In genomic region chr2:116077716-116078115, GRCm38 (mm10) we compare ENCODE assay signal across 18 mouse cellular contexts. TPM values are rescaled to one million over a fixed set of nuclear protein-coding genes. Genes with fewer than 3 reads are reported as not detected.
DNase-seq lines count a peak whose midpoint lies in the region; ATAC-seq and TF ChIP-seq lines count a peak whose summit lies in the region.
"Had no signal": no experiment of that assay in that cellular context is flagged by ENCODE, and none has a peak within 500 bp of the region (broad histone marks: within the 10 kb centered on the region; RNA-seq: fewer than 3 reads in every experiment).

No protein-coding gene starts in this region.

- 0 out of 2 replicates have a peak, but pooled peaks cover under 1% of the 10 kb centered on the region for H3K27me3 ChIP-seq in heart, adult 2 months (ENCODE audit: control insufficient read depth, insufficient read depth, low read length)
- peaks cover 20% of the 10 kb centered on the region for H3K27me3 ChIP-seq in small intestine, adult 2 months (ENCODE audit: control insufficient read depth, insufficient read depth, low read length)
- peaks cover 9% of the 10 kb centered on the region for H3K27me3 ChIP-seq in hindbrain, embryonic 12.5 days
- H3K27me3 ChIP-seq: heart, embryonic 12.5 days had no signal

- no peak overlapping the region for H3K4me2 ChIP-seq in hindbrain, embryonic 12.5 days (replicated peaks)
- H3K4me2 ChIP-seq: forebrain, embryonic 12.5 days; heart, embryonic 12.5 days; hindbrain, embryonic 15.5 days had no signal

- peaks cover 7% of the 10 kb centered on the region; the same call in 1 of the 2 replicates for H3K9me3 ChIP-seq in hindbrain, embryonic 12.5 days (replicated peaks)
- H3K9me3 ChIP-seq: hindbrain, embryonic 15.5 days had no signal

- DNase-seq in adrenal gland, adult (ENCODE audit: inconsistent age in 2 of 2, low spot score in 1 of 2) = peak; percentile 63 to 87
- DNase-seq in adrenal gland, postnatal 25 days = no peak
- peak; percentile 72 for DNase-seq in heart, adult 11 months
- DNase-seq in heart, adult 2 months = no peak
- DNase-seq in ZHBTc4 (ENCODE audit: low read depth, low spot score) = peak; percentile 24
- DNase-seq: cerebellum, adult 2 months; cerebellum, postnatal 10 days; gastrocnemius, postnatal 10 days had no signal

- no peak overlapping the region for H3K4me3 ChIP-seq in heart, adult 2 months
- no peak overlapping the region for H3K4me3 ChIP-seq in small intestine, adult 2 months (ENCODE audit: low read depth, low read length)
- H3K4me3 ChIP-seq in hindbrain, embryonic 12.5 days = no peak overlapping the region
- H3K4me3 ChIP-seq: embryonic facial prominence, embryonic 10.5 days; erythroblast, embryonic 14.5 days; forebrain, embryonic 12.5 days; heart, embryonic 12.5 days; hindbrain, embryonic 10.5 days; hindbrain, embryonic 15.5 days had no signal

- no peak for ATAC-seq in hindbrain, embryonic 12.5 days (ENCODE audit: low FRiP score)
- ATAC-seq: forebrain, embryonic 16.5 days; intestine, embryonic 16.5 days had no signal

- no peak overlapping the region for H3K9ac ChIP-seq in heart, adult 2 months (ENCODE audit: low read depth, low read length)
- no peak overlapping the region for H3K9ac ChIP-seq in hindbrain, embryonic 12.5 days
- H3K9ac ChIP-seq: forebrain, embryonic 12.5 days; heart, embryonic 12.5 days; hindbrain, embryonic 15.5 days had no signal

- no peak for TF ChIP-seq EP300 in heart, adult 2 months (IDR thresholded peaks at IDR 0.05; ENCODE audit: insufficient read depth, low read depth, low read length)

- no peak for TF ChIP-seq CTCF in heart, adult 2 months (IDR thresholded peaks at IDR 0.05)
- TF ChIP-seq CTCF in small intestine, adult 2 months (IDR thresholded peaks at IDR 0.05; ENCODE audit: extremely low read depth, insufficient read length, insufficient replicate concordance, low read depth, low read length) = no peak

- H3K36me3 ChIP-seq in heart, adult 2 months (ENCODE audit: control insufficient read depth, insufficient read depth, low read length) = no peaks in the 10 kb centered on the region
- H3K36me3 ChIP-seq in small intestine, adult 2 months (ENCODE audit: control insufficient read depth, insufficient read depth, low read length) = no peaks in the 10 kb centered on the region
- no peaks in the 10 kb centered on the region for H3K36me3 ChIP-seq in hindbrain, embryonic 12.5 days
- H3K36me3 ChIP-seq: embryonic facial prominence, embryonic 10.5 days; forebrain, embryonic 12.5 days; heart, embryonic 12.5 days; hindbrain, embryonic 10.5 days; hindbrain, embryonic 15.5 days had no signal

- no peak overlapping the region for H3K27ac ChIP-seq in heart, adult 2 months
- 0 out of 2 replicates have a peak overlapping the region, but pooled peaks have one; percentile 9 for H3K27ac ChIP-seq in small intestine, adult 2 months (ENCODE audit: insufficient read depth, low read depth, low read length)
- H3K27ac ChIP-seq in hindbrain, embryonic 12.5 days = no peak overlapping the region
- H3K27ac ChIP-seq: embryonic facial prominence, embryonic 10.5 days; forebrain, embryonic 12.5 days; hindbrain, embryonic 10.5 days had no signal

- no peak for TF ChIP-seq POLR2A in heart, adult 2 months (IDR thresholded peaks at IDR 0.05; ENCODE audit: insufficient read depth, low read depth, low read length)
- no peak for TF ChIP-seq POLR2A in small intestine, adult 2 months (IDR thresholded peaks at IDR 0.05; ENCODE audit: low read depth, low read length)

- WGBS in heart, adult 2 months = 81% methylated on average over 3 of the region's 3 CpGs
- WGBS in small intestine, adult 2 months = 43% methylated on average over 3 of the region's 3 CpGs
- WGBS in hindbrain, embryonic 12.5 days = 74% methylated on average over 3 of the region's 3 CpGs

- peaks cover 1% of the 10 kb centered on the region; the same call in 1 of the 2 replicates for H3K4me1 ChIP-seq in heart, adult 2 months (ENCODE audit: control insufficient read depth, insufficient read depth, low read length)
- peaks cover 6% of the 10 kb centered on the region for H3K4me1 ChIP-seq in small intestine, adult 2 months (ENCODE audit: control insufficient read depth, insufficient read depth, insufficient read length, low read length)
- peaks cover 22% of the 10 kb centered on the region for H3K4me1 ChIP-seq in hindbrain, embryonic 12.5 days

- no peaks in the 10 kb centered on the region for H3K79me2 ChIP-seq in heart, adult 2 months (replicated peaks; ENCODE audit: control insufficient read depth, insufficient read depth, low read length)

- intact Hi-C loops in heart, adult 2 months (cut with DNase I) = loop anchor here (10.0 kb wide), 3 partner anchors 493 to 1223 kb away; partner anchors contain the start of gene BC052040

RNA-seq across cellular contexts. Expression of gene Meis2, which starts 12.1 kb away (rescaled TPM):
- total RNA-seq in adrenal gland, postnatal 25 days (2021) = 258 and 277 TPM in 2 replicates
- total RNA-seq in heart, adult 2 months (2021) = 10 to 100 TPM; 24.9 to 30.4 TPM
- 16.9 and 22.4 TPM in 2 replicates for polyA plus RNA-seq in heart, adult 2 months (2012; rRNA removed)
- polyA plus RNA-seq in small intestine, adult 2 months (2012; rRNA removed) = 3.9 and 11.6 TPM in 2 replicates
- polyA plus RNA-seq in hindbrain, embryonic 12.5 days (2016; fragmentation: Nextera tagmentation; extraction: Ambion mirVana) = 130 and 155 TPM in 2 replicates
- polyA plus RNA-seq: erythroblast, embryonic 14.5 days had no signal

Comparison
In these comparisons a context has a peak if more than half of its experiments do, and no peak if none do; other contexts are left out.
1. DNase-seq: peak in adrenal gland, adult (2 of 2), heart, adult 11 months (single experiment) and ZHBTc4 (single experiment); none in adrenal gland, postnatal 25 days (single experiment) and heart, adult 2 months (0 of 2).